Mouse (Mus musculus) CD4-positive, CD25-positive, alpha-beta regulatory T cell, adult 4 months (primary cell): ENCODE measurements at regions not wholly inside any gene's neighbourhood (a gene's known extent, or its start where the extent isn't known, plus 50 kb on each side); places are given as distances from the start of the nearest gene placed in this dataset.

ENCODE experiments used
- ATAC-seq: one replicate; pipeline ENCODE4 v1.8.0; 2017

DNA sequence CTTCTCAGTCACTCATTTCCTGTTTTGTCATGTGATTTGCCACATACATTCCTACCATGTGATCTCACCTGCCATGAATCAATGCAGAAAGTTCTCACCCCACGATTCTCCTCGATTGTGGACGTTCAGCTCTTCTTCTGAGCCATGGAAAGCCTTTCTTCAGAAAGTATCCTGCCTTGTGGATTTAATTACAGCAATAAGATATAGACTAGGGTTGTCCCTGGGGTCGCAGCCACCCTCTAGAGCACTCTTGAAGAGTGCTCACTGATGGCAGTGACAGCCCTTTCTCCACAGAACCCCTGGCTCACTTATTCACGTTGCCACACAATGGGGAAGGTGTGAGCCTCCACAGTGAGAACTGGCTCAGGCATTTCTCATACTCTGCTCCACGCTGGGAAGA is 345.1 kb downstream of the Wdr11 start:
- no peak for ATAC-seq

DNA sequence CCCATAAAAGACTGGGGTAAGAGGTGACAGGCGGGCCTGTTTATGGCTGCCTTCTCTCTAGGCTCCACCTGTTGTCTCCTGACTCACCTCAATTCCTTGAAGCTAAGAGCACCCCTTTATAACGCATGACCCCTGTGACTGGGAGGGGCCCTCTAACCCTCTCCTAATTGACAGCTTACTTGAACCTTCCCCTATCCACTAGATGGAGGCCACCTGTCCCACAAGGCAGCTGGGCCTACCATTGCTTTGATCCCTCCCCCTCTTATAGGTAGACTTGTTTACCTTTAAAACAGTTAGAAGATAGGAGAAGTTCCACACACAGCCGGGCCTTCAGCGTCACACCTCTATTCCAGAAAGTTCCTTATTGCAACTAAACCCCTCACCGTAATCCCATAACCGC is 346.1 kb downstream of the Wdr11 start:
- ATAC-seq, result no peak

DNA sequence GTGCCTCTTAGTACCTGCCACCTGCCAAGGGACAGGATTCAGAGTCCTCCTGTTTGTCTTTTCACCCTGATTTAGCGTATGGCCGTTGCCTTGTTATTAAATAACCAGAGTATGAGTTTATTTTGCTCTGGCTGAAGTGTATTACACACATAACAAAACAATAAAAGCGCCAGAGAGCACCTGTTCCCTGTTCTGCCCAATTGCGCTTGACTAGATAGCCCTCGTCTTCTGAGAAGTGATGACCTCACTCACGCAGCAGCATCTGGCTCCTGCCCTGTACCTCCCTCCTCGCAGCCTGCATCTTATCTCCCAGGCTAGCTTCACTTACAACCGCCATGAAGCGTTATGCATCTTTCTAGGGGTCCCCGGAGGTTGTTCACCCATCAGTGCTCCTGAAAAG is 346.5 kb downstream of the Wdr11 start:
- ATAC-seq, result no peak

DNA sequence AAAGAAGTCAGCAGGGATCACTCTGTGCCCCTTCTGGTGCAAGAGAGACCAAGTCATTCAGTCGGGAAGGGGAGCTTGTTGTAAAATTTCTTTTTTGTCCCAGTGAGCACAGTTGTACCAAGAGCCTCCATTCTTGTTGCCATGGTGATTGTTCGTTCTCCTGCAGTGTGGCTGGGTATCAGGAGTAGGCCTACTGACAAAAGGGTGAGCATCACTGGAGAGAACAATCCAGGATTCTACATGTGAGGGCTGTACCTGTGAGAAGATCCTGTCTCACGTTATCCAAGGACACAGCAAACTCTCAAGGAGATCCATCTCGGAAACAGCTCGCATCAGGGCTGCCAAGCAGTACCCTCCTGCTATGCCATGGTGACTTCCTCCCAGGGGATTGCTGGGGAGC is 347.6 kb downstream of the Wdr11 start:
- ATAC-seq, result no peak

DNA sequence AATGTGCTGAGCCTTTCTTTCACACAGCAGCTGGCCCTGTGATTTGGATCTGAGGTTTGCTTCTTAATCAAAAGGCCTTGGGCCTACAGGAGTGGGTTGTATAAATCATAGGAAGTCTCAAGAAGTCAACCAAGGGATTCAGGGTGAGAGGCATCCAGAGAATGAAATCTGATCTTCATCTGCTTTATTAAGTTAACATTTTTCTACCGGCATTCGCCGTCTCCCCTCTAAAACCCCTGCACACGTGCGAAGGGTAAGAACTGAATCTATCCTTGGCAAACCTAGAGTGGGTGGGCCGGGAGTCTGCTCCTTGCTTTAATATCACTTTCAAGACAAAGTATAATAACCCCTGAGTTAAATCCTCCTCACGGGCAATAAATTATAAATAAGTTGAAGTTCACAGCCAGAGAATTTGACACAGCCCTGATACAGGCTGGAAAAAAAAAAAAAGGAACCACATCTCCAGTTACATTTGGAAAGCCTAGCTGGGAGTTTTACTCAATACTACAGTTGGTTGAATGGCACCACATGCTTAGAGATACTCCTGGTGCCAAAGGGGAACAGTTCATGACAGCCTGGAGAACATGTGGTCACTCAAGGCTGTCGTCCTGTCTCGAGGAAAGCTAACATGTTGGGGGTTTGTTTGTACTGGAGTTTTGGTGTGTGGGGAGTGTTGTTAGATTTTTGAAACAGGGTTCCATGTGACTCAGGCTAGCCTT is 349.8 kb downstream of the Wdr11 start:
- no peak for ATAC-seq

DNA sequence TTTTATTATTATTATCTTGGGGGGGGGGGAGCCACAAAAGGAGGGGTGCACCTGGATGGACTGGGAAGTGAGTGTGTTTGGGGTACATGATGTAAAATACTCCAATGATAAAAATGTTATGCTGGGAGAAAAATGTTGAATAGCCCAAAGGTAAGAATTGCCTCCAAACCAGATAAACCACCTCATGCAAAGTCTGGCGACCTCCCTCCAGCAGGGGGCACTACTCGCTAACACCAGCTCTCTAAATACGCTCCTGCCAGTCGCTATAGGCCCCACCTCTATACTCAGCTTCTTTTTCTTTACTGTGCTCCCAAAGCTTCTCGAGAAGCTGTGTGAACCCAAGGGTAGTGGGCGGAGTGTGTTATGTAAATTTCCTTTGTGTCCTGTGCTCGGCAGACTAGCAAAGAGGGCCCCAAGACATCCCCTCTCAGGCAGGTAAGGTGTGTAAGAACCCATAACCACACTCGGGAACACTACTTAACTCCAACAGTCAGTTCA is 357.0 kb downstream of the Wdr11 start:
- ATAC-seq, result no peak

DNA sequence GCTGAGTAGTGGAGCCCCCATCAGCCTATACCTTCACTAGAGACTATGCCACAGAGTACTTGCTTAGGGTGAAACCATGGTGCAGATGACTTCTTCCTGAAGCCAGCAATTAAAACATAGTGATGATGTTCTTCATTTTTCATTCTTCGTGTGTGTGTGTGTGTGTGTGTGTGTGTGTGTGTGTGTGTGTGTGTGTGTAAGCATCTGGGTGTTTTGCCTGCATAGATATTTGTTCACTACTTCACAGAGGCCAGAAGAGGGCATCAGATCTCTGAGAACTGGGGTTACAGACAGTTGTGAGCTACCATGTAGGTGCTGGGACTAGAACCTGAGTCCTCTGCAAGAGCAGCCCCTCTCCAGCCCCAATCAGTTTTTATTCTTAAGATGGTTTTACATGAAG is 358.8 kb downstream of the Wdr11 start:
- ATAC-seq, result no peak

DNA sequence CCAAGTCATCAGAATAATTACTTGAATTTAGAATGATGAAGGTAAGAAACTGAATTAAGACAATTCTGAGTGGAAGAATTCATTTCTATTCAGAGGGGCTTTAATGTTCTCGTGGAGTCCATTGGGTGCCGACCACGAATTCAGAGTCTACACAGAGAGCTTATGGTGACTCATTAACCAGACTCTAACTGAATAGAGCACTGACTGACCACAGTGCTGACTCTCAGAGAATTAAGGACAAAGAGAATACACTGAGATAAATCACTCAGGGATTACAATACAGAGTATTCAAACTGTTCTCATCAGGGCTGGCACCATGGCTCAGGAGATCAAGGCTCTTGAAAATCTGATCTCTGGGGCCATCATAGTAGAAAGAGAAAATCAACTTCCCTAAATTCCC is 366.7 kb downstream of the Wdr11 start:
- ATAC-seq, result no peak

DNA sequence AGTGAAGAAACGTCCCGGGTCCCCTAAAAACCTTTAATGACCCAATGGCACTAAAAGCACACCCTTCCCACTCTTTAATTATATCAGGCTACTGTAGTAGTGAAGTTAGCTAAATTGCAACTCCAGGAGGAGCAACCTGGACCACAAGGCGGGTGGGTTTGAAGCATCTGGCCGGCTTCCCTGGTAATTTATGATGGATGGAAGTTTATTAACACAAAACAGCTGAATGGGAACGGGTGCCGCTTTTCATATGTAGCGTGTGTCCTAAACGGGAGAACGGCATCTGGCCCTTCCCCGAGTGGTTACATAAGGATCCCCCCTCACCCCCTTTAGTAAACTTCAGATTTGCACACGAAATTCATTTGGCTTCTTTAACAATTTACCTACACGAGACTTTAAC is 370.9 kb downstream of the Wdr11 start:
- no peak for ATAC-seq

DNA sequence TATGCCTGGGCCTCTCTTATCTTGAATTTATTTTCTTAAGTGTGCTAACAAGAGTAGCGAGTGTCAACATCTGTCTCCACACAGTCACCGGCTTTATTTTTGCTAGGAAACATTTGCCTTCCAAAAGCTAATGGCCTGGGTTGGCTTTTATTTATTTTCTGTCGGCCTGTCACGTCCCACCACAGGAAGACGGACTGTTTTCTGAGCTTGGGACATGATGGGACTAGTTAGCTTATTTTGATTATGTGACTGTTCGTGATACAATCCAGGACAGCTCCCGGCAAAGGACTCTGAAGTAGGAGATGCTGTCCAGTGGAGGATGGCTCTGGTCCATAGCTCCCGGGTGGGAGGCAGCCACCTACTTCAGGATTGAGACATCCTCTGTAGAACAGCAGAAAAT is 372.5 kb downstream of the Wdr11 start:
- no peak for ATAC-seq

DNA sequence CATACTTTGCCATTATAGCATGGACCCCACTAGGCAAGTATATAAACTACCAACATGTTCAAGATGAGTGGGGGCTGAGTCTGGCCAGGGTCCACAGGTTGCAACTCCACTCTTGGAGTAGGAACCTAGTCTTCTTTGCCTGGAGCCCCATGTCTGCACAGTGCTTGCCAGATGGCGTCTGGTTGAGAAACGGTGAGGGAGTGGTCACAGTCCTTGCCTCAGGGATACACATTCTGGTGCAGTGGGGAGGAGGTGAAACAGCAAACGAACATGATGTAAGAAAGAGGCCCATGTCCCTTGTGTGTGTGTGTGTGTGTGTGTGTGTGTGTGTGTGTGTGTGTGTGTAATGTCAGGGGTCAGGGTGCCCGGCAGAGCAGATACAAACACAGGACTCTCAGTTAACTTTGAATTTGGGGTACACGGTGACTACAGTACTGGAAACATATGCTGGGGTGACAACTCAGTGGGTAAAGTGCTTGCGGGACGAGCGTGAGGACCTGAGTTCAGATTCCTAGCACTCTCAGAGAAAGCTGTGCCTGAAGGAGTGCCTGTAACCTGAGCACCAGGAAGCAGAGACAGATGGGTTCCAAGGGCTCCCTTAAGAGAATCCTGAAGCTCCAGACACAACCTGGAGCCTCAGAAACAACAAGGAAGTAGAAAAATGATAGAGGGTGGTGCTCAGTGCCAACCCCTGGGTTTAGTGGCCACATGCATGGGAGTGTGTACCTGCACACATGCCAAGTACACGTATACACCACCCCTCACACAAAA is 373.8 kb downstream of the Wdr11 start:
- no peak for ATAC-seq

DNA sequence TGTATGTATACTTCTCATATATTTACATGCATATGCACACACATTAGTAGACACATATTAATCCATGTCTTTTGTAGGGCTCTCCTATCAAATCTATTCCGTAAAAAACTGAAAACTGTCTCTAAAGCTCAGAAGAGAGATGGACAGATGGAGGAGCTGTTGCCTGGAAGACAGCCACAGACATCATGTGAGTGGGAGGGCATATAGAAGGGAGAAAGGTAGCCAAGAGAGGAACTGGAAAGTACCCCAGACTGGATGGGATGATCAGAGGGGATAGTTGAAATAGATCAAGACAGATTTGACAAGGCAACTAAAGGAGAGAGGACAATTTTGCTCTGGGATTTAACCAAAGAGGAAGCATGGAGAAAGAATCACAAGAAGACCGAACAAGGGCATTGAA is 375.1 kb downstream of the Wdr11 start:
- ATAC-seq, result no peak

DNA sequence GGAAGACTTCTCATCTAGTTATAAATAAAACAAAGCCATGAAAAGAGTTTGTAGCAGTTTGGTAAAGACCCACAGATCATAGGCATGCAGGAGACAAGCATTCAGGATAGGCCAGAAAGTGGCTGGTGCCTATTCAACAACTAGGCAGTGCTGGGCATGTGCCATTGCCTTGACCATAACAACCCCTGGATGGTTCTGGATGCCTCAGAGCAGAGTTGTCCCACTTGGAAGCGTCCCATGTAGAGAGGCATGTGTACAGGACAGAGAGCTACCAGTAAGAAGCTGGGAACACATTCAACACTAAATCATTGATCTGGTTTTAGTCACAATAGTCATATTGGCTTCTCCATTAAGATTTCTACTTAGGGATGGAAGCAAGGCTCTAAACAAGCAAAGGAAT is 378.5 kb downstream of the Wdr11 start:
- no peak for ATAC-seq

DNA sequence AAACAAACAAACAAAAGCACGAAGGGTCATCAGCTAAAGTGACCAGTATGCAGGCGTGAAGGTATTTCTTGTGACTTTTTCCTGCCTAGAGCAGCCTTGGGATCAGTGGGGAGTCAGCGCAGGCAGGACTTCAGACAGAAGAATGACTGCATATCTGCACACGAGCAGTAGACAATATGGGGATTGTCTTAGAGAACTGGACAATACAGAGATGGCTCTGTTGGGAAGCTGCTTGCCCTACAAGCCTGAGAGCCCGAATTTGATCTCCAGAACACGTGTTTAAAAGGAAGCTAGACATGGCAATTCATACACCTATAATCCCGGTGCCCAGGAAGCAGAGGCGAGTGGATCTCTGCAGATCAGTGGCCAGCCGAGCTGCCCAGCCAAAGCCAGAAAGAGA is 382.5 kb downstream of the Wdr11 start:
- ATAC-seq, result no peak

DNA sequence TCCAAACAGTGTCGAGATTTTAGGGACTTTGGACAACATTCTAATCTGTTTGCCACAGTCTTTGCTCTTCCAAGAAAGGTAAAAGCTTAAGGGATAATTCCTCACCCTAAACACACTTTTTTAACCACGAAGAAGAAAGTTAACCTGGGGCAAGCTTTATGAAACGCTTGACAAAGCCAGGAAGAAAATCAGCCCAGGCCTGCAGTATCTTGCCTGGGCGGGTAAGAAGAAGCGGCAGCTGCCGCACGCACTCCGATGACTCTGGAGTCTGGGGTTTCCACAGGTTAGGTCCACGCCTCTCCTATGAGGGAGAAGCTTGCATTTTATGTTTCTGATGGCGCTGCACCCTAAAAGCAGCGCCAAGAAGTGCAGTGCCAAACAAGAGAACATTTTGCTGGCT is 383.2 kb downstream of the Wdr11 start:
- ATAC-seq, result no peak

DNA sequence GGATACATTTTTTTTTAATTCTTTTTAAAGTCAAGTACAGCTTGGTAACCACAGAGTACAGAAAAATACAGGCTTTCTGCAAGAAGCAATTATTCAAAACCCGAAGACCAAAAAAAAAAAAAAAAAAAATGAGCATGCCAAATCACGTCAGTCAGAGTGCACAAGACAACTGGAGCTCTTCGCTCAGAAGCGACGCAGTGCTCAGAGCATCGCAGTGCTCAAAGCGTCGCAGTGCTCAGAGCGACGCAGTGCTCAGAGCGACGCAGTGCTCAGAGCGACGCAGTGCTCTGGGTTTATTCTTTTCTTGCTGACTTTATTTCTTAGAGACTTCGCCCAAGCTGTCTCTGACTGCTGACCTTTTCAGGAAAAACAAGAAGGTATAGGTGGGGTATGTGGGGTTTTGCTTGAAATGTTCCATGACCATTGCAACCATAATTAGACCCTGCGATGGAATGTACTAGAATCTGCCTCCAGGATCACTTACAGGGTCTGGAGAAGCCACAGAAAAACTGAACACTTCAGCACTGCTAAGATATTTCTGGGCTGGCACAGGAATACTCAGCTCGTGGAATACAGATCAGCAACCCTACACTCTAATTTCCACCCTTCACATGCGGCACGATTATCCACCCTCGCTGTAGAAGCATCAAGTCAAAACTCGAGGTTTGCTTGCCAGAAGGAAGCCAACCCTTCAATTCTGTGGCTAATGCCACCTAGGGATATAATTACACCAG is 384.3 kb downstream of the Wdr11 start:
- ATAC-seq, result no peak

DNA sequence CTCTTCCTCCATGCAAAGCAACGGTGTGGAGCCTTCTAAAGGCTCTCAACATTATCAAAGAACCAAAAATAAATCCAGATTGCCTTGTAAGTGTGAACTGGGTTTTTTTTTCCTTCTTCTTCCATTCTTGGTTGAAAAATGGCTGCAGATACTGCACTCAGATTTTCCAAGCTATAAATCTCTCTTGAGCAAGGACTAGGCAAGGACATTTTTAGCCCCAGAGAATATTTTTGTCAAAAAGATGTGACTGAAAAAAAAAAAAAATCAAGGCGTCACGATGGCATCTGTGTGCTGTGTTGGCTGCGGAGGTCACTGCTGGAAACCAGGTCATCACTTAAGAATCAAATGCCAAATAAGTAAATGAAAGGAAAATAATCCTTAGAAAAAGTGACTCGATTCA is 386.9 kb downstream of the Wdr11 start:
- no peak for ATAC-seq

DNA sequence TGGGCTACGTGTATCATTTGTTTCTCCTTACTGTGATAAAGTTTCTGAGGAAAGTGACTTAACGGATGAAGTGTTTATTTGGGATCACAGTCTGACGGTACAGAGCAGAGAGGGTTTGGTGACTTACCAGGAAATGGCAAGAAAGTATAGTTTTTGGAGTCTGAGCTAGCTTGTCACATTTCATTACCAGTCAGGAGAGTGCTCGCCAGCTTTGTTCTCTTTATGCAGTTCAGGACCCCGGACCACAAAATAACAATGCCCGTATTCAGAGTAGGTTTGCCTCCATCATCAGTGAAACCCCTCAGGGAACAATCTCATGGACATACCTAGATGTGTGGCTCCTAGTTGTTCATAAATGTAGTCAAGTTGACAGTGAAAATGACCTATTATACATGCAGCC is 387.7 kb downstream of the Wdr11 start:
- ATAC-seq, result no peak

DNA sequence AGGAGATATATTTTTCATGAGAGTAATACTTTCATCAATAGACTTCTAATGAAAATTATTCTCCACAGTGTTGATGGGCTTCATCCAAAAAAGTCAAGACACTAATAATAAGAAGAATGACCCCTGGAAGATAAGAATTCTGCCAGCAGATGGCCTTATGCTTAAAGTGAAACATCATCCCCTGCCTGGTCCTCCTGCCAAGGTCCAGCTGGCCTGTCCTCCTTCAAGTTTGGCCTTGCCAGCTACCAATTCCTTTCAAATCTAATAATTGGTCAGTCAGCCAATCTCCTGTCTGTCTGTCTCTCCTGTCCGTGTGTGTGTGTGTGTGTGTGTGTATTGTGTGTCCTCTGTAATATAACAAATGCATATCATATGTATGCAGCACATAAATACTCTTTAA is 388.8 kb downstream of the Wdr11 start:
- no peak for ATAC-seq

DNA sequence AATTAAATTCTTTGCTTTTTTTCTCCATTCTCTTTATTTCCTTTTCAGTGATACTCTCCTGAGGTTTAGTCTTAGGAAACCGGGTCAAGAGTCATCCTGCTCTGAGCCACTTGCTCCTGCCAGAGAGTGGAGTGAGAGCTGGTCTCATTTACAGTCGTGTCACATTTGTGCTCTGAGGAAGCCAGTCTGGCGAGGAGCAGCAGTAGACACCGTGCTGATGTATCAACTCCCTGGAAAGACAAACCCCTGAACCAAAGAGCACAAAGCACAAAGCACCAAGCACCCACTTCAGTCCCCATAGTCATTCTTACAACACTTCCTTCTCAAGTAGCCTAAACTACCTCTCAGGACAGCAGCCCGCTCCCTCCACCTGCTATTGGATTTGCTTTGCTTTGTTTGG is 390.7 kb downstream of the Wdr11 start:
- ATAC-seq, result no peak

DNA sequence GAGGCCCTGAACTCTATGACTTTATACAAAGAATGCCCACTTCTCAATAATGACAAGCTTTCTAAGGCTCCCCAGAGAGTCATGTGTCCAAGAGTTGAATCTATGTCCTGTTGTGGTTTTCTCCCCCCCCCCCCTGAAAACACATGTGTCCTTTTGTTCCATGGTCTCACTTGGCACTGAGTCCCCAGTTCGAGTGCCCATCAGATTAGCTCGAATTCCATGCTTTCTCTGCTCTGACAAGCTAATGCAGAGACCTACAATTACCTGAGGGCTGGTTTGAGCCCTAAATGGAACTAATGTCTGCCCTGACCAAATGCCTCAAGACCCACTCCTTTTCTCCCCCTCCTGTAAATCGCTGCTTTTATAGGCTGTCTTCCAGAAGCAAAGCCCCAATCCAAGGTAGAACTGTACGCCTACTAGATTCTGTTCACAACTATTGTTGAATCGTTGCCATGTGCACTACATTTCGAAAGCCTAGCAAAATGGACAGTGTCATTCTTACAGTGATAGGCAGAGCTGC is 392.0 kb downstream of the Wdr11 start:
- ATAC-seq, result no peak

DNA sequence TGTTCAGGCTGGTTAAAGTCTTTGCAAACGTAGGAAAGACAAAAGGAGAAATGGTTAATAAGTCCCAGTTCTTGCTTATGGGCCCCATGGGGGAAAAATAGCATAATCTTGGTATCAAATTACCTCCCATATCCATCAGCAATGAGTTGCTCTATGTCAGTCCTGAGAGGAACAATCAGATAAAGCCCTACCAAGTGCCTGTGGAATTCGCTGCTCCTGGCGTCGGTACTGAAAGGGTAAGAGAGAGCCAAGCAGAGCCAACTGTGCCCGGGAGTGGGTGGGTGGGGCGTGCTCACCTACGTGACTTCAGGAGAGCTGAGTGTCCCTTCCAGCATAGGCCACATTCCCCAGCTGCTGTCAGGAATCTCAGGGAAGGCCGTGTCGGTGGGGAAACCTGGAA is 392.7 kb downstream of the Wdr11 start:
- ATAC-seq, result no peak

DNA sequence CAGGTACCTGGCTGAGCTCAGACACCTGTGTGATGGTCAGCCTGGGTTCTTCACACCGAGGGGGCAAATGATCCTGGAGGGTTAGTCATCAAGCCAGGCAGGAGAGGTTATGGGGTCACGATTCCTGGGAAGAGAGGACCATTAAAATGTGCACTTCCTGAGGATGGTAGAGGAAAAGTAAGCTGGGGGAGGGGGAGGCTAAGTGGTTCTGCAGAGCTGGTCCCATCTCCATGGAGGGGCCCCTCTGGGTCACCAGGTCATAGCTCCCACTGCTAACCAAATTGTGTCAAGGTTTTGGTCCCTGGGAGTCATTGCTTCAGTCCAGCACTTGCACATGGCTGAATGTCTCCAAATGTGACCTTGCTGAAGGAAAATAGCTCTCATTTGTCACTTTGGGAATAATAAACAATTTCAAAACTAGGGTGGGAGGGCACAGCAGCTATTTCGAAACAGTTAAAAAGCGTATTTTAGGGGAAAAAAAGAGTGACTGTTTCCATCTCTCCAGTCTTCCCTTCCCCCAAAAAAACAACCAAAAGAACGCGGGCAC is 395.5 kb downstream of the Wdr11 start:
- no peak for ATAC-seq
